Mouse (Mus musculus) forebrain, embryonic 13.5 days (tissue): ENCODE data around the gene Crebrf. TPM values are rescaled to one million over a fixed set of nuclear protein-coding genes. Genes with fewer than 3 reads are reported as not detected.

ENCODE experiments used
- ATAC-seq: fragments of 200-750 bp; cut with Nextera tagmentation; 2 replicates; pipeline ENCODE4 v1.8.0; 2017
- H3K27ac ChIP-seq: fragments of 300-500 bp; sonication (generic); 2 replicates; pipeline ENCODE4 v1.5.1; 2015; ENCODE audit warnings: inconsistent platforms, mild to moderate bottlenecking, moderate library complexity
- H3K27me3 ChIP-seq: fragments of 300-500 bp; sonication (generic); 2 replicates; pipeline ENCODE4 v1.6.1; 2015; ENCODE audit warnings: mild to moderate bottlenecking, inconsistent platforms
- H3K36me3 ChIP-seq: fragments of 300-500 bp; sonication (generic); 2 replicates; pipeline ENCODE4 v1.6.1; 2015; ENCODE audit warnings: mild to moderate bottlenecking, inconsistent platforms; ENCODE audit not compliant: poor library complexity, severe bottlenecking
- H3K4me1 ChIP-seq: fragments of 300-500 bp; sonication (generic); 2 replicates; pipeline ENCODE4 v1.6.1; 2015; ENCODE audit warnings: inconsistent platforms
- H3K4me2 ChIP-seq: fragments of 300-500 bp; sonication (generic); 2 replicates; pipeline ENCODE4 v1.6.1; 2015; ENCODE audit warnings: inconsistent platforms, mild to moderate bottlenecking, moderate library complexity
- H3K4me3 ChIP-seq: fragments of 300-500 bp; sonication (generic); 2 replicates; pipeline ENCODE4 v1.5.1; 2015; ENCODE audit warnings: mild to moderate bottlenecking, inconsistent platforms
- H3K9ac ChIP-seq: fragments of 300-500 bp; sonication (generic); 2 replicates; pipeline ENCODE4 v1.6.1; 2015; ENCODE audit warnings: mild to moderate bottlenecking, inconsistent platforms
- H3K9me3 ChIP-seq: fragments of 300-500 bp; sonication (generic); replicated peaks from 2 replicates; pipeline ENCODE4 v1.6.1; 2016; ENCODE audit warnings: inconsistent platforms
- WGBS: fragments of 180-500 bp; shearing (Covaris S2); methylation state at CpG from one replicate; pipeline ENCODE4 v1.1.7; 2015; 5-methylcytosine and 5-hydroxymethylcytosine counted together
- polyA plus RNA-seq: library from polyadenylated mRNA; unstranded; fragments of >200 nt; fragmentation: Nextera tagmentation; extraction: Ambion mirVana; gene quantifications from 2 replicates; pipeline ENCODE4 v1.2.1, GENCODE M21; 2015

Crebrf gene
- polyA plus RNA-seq: 11.1 and 13.8 TPM in 2 replicates

GRCm38 (mm10) chr17:26715271-26715758 lies at the start of gene Crebrf:
Gene Crebrf (plus strand): TSS chr17:26715650.
- H3K27ac ChIP-seq: peak within 1 kb of the TSS; percentile 68
- H3K9me3 ChIP-seq: no peaks in the 10 kb centered on the region
- ATAC-seq: peak; percentile 80
- peak within 1 kb of the TSS; percentile 93 for H3K4me3 ChIP-seq
- no peaks in the 10 kb centered on the region for H3K27me3 ChIP-seq
- under 1% methylated on average over 41 of the region's 41 CpGs for WGBS
- peak within 1 kb of the TSS; percentile 76 for H3K4me2 ChIP-seq
- peak within 1 kb of the TSS; percentile 81 for H3K9ac ChIP-seq
- H3K36me3 ChIP-seq: no peaks in the 10 kb centered on the region
- peaks cover 18% of the 10 kb centered on the region; the same call in 1 of the 2 replicates for H3K4me1 ChIP-seq

DNA sequence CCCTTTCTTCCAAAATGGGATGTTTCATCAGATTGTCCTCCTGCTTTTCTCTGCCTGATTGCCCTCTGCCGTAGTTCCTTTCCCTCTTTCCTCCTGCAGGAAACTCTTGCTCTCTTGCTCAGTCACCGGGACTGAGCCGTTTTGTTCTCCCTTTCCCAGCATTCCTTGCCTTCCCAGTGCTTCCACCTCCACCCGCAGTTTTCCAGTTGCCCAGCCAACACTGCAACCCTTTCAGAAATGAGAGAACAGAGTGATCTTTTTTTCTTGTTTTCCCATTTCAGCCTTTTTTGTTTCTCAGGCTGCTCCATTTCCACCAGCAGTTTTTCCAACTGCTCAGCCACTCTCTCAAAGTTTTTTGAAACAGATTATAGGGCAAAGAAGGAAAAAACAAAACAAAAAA lies 44.2 kb upstream of the Crebrf start:
- H3K27me3 ChIP-seq: peaks cover 7% of the 10 kb centered on the region; the same call in 1 of the 2 replicates
- no peak overlapping the region for H3K4me2 ChIP-seq
- H3K4me1 ChIP-seq: peaks cover 5% of the 10 kb centered on the region
- no peak overlapping the region for H3K9ac ChIP-seq
- WGBS: 57% methylated on average over 4 of the region's 4 CpGs
- ATAC-seq: no peak
- no peaks in the 10 kb centered on the region for H3K9me3 ChIP-seq
- no peak overlapping the region for H3K27ac ChIP-seq
- H3K36me3 ChIP-seq: no peaks in the 10 kb centered on the region
- H3K4me3 ChIP-seq: no peak overlapping the region

DNA sequence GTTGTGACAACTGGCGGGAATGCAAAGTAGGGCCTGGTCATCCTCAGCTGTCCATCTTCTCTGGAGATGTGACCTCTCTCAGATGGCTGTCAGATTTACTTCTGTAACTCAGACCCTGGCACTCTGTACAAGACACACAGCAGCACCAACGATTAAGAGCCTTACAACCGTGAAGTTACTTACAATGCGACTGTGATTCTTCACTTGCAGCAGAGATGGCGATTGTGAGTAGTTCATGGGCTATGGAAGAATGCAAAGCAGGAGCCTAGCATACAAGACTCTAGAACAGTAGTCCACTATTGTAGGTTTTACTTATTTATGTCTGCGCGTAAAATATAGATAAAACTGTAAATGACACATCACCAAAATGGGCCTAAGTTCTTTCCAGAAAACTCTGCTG lies 39.6 kb upstream of the Crebrf start:
- Histone ChIP-seq H3K27me3 (peaks cover 7% of the 10 kb centered on the region; the same call in 1 of the 2 replicates), H3K36me3 (peaks cover 6% of the 10 kb centered on the region; the same call in 1 of the 2 replicates), H3K27ac (peak overlapping the region; percentile 73; the same call in 1 of the 2 replicates), H3K9me3 (no peaks in the 10 kb centered on the region), H3K4me1 (peaks cover 30% of the 10 kb centered on the region), H3K9ac (no peak overlapping the region; the same call in 1 of the 2 replicates), H3K4me3 (peak overlapping the region; percentile 74), H3K4me2 (peak overlapping the region; percentile 71)
- ATAC-seq: peak; percentile 25
- 25% methylated on average over 7 of the region's 7 CpGs for WGBS

- peaks cover 30% of the 10 kb centered on the region for H3K4me1 ChIP-seq
- peak overlapping the region; percentile 73 for H3K27ac ChIP-seq
- WGBS: under 1% methylated on average over 30 of the region's 30 CpGs
- peak overlapping the region; percentile 83 for H3K9ac ChIP-seq
- H3K27me3 ChIP-seq: peaks cover 7% of the 10 kb centered on the region; the same call in 1 of the 2 replicates
- peak overlapping the region; percentile 71 for H3K4me2 ChIP-seq
- no peaks in the 10 kb centered on the region for H3K9me3 ChIP-seq
- peak overlapping the region; percentile 74 for H3K4me3 ChIP-seq
- H3K36me3 ChIP-seq: peaks cover 9% of the 10 kb centered on the region; the same call in 1 of the 2 replicates
- peak; percentile 96 for ATAC-seq
Measured at GRCm38 (mm10) chr17:26676252-26676615, 39.2 kb upstream of the Crebrf start.

GRCm38 (mm10) chr17:26676616-26677376 lies 38.7 kb upstream of the Crebrf start:
- Histone ChIP-seq H3K36me3 (peaks cover 14% of the 10 kb centered on the region; the same call in 1 of the 2 replicates), H3K27me3 (peaks cover 7% of the 10 kb centered on the region; the same call in 1 of the 2 replicates), H3K9me3 (no peaks in the 10 kb centered on the region), H3K4me2 (peak overlapping the region; percentile 71), H3K4me3 (peak overlapping the region; percentile 74), H3K9ac (peak overlapping the region; percentile 83), H3K4me1 (peaks cover 30% of the 10 kb centered on the region), H3K27ac (peak overlapping the region; percentile 73)
- ATAC-seq: peak; percentile 87
- WGBS: 4% methylated on average over 26 of the region's 26 CpGs

DNA sequence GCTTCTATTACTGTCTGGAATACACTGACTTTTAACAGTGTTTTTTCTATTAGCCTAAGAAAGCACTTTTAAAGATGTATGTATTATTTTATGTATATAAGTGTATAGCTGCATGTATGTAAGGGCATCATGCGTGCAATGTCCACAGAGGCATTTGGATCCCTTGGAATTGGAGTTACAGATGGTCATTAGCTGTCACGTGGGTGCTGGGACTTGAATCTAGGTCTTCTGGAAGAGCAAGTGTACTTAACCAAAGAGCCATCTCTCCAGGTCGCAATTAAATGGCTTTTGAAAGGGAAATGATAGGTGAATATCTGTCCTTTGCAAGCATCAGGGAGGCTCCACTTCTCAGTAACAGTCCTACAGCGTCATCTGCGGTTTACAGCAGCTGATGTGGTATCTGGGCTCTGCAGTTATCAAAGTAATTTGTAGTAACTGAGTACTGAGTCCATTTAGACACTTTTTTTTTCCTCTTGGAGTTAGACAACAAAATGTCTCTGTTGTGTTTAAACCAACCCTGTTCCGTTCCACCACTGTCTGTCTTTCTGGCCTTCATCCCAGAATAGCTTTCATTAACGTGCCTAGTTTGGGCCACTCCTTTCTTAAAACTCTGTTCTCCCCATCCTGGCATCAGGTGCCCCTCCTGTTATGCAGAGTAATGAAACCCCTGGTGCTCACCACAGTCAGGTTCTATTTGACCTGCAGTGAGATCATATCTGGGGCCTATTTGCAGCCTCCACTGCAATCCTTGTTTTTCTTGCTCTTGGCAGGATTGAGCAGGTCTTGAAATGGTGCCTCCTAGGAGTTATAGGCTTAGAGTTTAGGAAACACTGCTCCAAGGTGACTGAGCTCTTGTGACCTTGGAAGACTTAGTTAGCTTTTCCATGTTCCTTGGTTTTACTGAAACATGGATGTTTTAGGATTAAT lies 37.5 kb upstream of the Crebrf start:
- Histone ChIP-seq H3K27ac (no peak overlapping the region), H3K36me3 (peaks cover 17% of the 10 kb centered on the region; the same call in 1 of the 2 replicates), H3K4me3 (peak overlapping the region; percentile 74), H3K9me3 (no peaks in the 10 kb centered on the region), H3K4me1 (peaks cover 30% of the 10 kb centered on the region), H3K4me2 (peak overlapping the region; percentile 71), H3K27me3 (peaks cover 4% of the 10 kb centered on the region; the same call in 1 of the 2 replicates), H3K9ac (peak overlapping the region; percentile 14; the same call in 1 of the 2 replicates)
- WGBS: 84% methylated on average over 7 of the region's 7 CpGs
- ATAC-seq: no peak

DNA sequence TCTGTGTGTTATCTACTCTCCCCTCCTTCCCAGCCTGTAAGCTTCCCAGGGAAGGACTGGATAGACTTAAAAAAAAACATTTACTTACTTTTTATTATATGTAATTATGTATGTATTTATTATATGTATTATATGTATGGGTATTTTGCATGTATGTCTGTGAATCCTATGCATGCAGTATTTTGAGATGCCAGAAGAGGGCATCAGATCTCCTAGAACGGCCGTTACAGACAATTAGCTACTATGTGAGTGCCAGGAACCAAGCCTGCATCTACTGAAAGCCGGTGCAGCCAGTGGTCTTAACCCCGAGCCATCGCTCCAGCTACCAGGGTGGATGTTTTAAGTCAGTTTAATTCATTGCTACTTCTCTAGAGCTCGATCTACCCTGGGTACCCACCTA lies 34.2 kb upstream of the Crebrf start:
- H3K4me1 ChIP-seq: peaks cover 26% of the 10 kb centered on the region
- no peak for ATAC-seq
- no peaks in the 10 kb centered on the region for H3K9me3 ChIP-seq
- H3K27me3 ChIP-seq: no peaks in the 10 kb centered on the region
- no peak overlapping the region for H3K27ac ChIP-seq
- peaks cover 36% of the 10 kb centered on the region for H3K36me3 ChIP-seq
- H3K9ac ChIP-seq: no peak overlapping the region
- H3K4me3 ChIP-seq: no peak overlapping the region
- 94% methylated on average over 6 of the region's 6 CpGs for WGBS
- no peak overlapping the region for H3K4me2 ChIP-seq

- no peak overlapping the region for H3K27ac ChIP-seq
- ATAC-seq: no peak
- no peak overlapping the region for H3K4me2 ChIP-seq
- WGBS: 88% methylated on average over 17 of the region's 17 CpGs
- H3K27me3 ChIP-seq: no peaks in the 10 kb centered on the region
- H3K9me3 ChIP-seq: no peaks in the 10 kb centered on the region
- H3K36me3 ChIP-seq: peaks cover 25% of the 10 kb centered on the region
- no peak overlapping the region for H3K4me3 ChIP-seq
- H3K9ac ChIP-seq: no peak overlapping the region
- peaks cover 36% of the 10 kb centered on the region for H3K4me1 ChIP-seq
Measured at GRCm38 (mm10) chr17:26686334-26687000, 29.0 kb upstream of the Crebrf start.

GRCm38 (mm10) chr17:26688795-26689735 lies 26.4 kb upstream of the Crebrf start:
- peak overlapping the region; percentile 87 for H3K27ac ChIP-seq
- no peak overlapping the region for H3K4me3 ChIP-seq
- peaks cover 9% of the 10 kb centered on the region for H3K36me3 ChIP-seq
- peak overlapping the region; percentile 12; the same call in 1 of the 2 replicates for H3K4me2 ChIP-seq
- peak; percentile 72 for ATAC-seq
- 52% methylated on average over 8 of the region's 8 CpGs for WGBS
- H3K9me3 ChIP-seq: no peaks in the 10 kb centered on the region
- peaks cover 47% of the 10 kb centered on the region for H3K4me1 ChIP-seq
- peak overlapping the region; percentile 0; the same call in 1 of the 2 replicates for H3K9ac ChIP-seq
- H3K27me3 ChIP-seq: no peaks in the 10 kb centered on the region

GRCm38 (mm10) chr17:26689810-26690209 lies 25.6 kb upstream of the Crebrf start:
- peak overlapping the region; percentile 0 for H3K9ac ChIP-seq
- H3K36me3 ChIP-seq: peaks cover 2% of the 10 kb centered on the region
- 0 out of 2 replicates have a peak, but pooled peaks have one; percentile 16 for ATAC-seq
- 55% methylated on average over 2 of the region's 2 CpGs for WGBS
- H3K4me1 ChIP-seq: peaks cover 52% of the 10 kb centered on the region
- no peak overlapping the region for H3K4me3 ChIP-seq
- no peaks in the 10 kb centered on the region for H3K9me3 ChIP-seq
- H3K27me3 ChIP-seq: no peaks in the 10 kb centered on the region
- peak overlapping the region; percentile 87 for H3K27ac ChIP-seq
- H3K4me2 ChIP-seq: no peak overlapping the region
